Mouse (Mus musculus) duodenum, adult 2 months (tissue): Measurements from ENCODE around the gene Herpud2. TPM values are rescaled to one million over a fixed set of nuclear protein-coding genes. Genes with fewer than 3 reads are reported as not detected.

Source experiments
- polyA plus RNA-seq: library from polyadenylated mRNA; depleted of rRNA; stranded (reverse); fragments of >200 nt; gene quantifications from 2 replicates; pipeline ENCODE4 v1.2.3, GENCODE M21; 2012; ENCODE audit warnings: low replicate concordance; rRNA removed

Herpud2 gene
- polyA plus RNA-seq = 29.1 and 47.2 TPM in 2 replicates

GRCm38 (mm10) chr9:25151611-25152241, at the start of gene Herpud2:
TSS of gene Herpud2 (minus strand) at chr9:25151820.

GRCm38 (mm10) chr9:25089122-25089521, 62.5 kb downstream of the Herpud2 start, which contains the start of gene Gm10181:
TSS of gene Gm10181 (plus strand) at chr9:25089422.

Other genes with a start within 250 kb of the Herpud2 start
- gene Gm10181, start 62.4 kb downstream of the Herpud2 start, polyA plus RNA-seq = not detected in 2 replicates
- gene Sept7, start 100.6 kb upstream of the Herpud2 start, polyA plus RNA-seq = 0.68 and 1.0 TPM in 2 replicates